Mouse (Mus musculus) heart, embryonic 13.5 days (tissue): ENCODE results near the gene Top1. TPM values are rescaled to one million over a fixed set of nuclear protein-coding genes. Genes with fewer than 3 reads are reported as not detected.

Experiments used
- ATAC-seq: fragments of 200-750 bp; cut with Nextera tagmentation; 2 replicates; pipeline ENCODE4 v1.8.0; 2017; ENCODE audit warnings: moderate TSS enrichment; ENCODE audit not compliant: insufficient number of reproducible peaks, low FRiP score, low TSS enrichment; ENCODE audit errors: extremely low read depth
- H3K27ac ChIP-seq: fragments of 300-500 bp; sonication (generic); replicated peaks from 2 replicates; pipeline ENCODE4 v1.5.1; 2015; ENCODE audit warnings: moderate library complexity, mild to moderate bottlenecking, inconsistent platforms
- H3K27me3 ChIP-seq: fragments of 300-500 bp; sonication (generic); replicated peaks from 2 replicates; pipeline ENCODE4 v1.6.1; 2015; ENCODE audit warnings: mild to moderate bottlenecking, inconsistent platforms
- H3K36me3 ChIP-seq: fragments of 300-500 bp; sonication (generic); 2 replicates; pipeline ENCODE4 v1.6.1; 2015; ENCODE audit warnings: mild to moderate bottlenecking, inconsistent platforms
- H3K4me1 ChIP-seq: fragments of 300-500 bp; sonication (generic); 2 replicates; pipeline ENCODE4 v1.6.1; 2015; ENCODE audit warnings: inconsistent platforms
- H3K4me2 ChIP-seq: fragments of 300-500 bp; sonication (generic); 2 replicates; pipeline ENCODE4 v1.6.1; 2015; ENCODE audit warnings: inconsistent platforms, mild to moderate bottlenecking, moderate library complexity
- H3K4me3 ChIP-seq: fragments of 300-500 bp; sonication (generic); 2 replicates; pipeline ENCODE4 v1.5.1; 2015; ENCODE audit warnings: moderate library complexity, mild to moderate bottlenecking, inconsistent platforms
- H3K9ac ChIP-seq: fragments of 300-500 bp; sonication (generic); 2 replicates; pipeline ENCODE4 v1.6.1; 2015; ENCODE audit warnings: inconsistent platforms, mild to moderate bottlenecking, moderate library complexity
- H3K9me3 ChIP-seq: fragments of 300-500 bp; sonication (generic); 2 replicates; pipeline ENCODE4 v1.6.1; 2016; ENCODE audit warnings: inconsistent platforms
- WGBS: fragments of 180-500 bp; shearing (Covaris S2); methylation state at CpG from one replicate; pipeline ENCODE4 v1.1.7; 2015; ENCODE audit warnings: mixed read lengths; 5-methylcytosine and 5-hydroxymethylcytosine counted together
- polyA plus RNA-seq: library from polyadenylated mRNA; unstranded; fragments of >200 nt; fragmentation: Nextera tagmentation; extraction: Ambion mirVana; gene quantifications from 2 replicates; pipeline ENCODE4 v1.2.1, GENCODE M21; 2015

Top1 gene
- polyA plus RNA-seq: 44.9 and 48.0 TPM in 2 replicates

GRCm38 (mm10) chr2:160645614-160646137 lies at the start of gene Top1:
Gene Top1 (plus strand): TSS chr2:160645888.
- Histone ChIP-seq H3K9me3 (no peaks in the 10 kb centered on the region), H3K36me3 (peaks cover 4% of the 10 kb centered on the region; the same call in 1 of the 2 replicates), H3K4me3 (peak within 1 kb of the TSS; percentile 100), H3K4me2 (peak within 1 kb of the TSS; percentile 76), H3K4me1 (peaks cover 39% of the 10 kb centered on the region), H3K27ac (peak within 1 kb of the TSS; percentile 98), H3K27me3 (no peaks in the 10 kb centered on the region), H3K9ac (peak within 1 kb of the TSS; percentile 100)
- peak; percentile 99 for ATAC-seq
- under 1% methylated on average over 50 of the region's 50 CpGs for WGBS

GRCm38 (mm10) chr2:160597582-160598281 lies 48.0 kb upstream of the Top1 start:
- Histone ChIP-seq H3K36me3 (no peaks in the 10 kb centered on the region), H3K4me1 (no peaks in the 10 kb centered on the region), H3K9ac (no peak overlapping the region), H3K4me3 (no peak overlapping the region), H3K27me3 (peaks cover 7% of the 10 kb centered on the region; the same call in 1 of the 2 replicates), H3K4me2 (no peak overlapping the region; the same call in 1 of the 2 replicates), H3K27ac (no peak overlapping the region), H3K9me3 (no peaks in the 10 kb centered on the region)
- ATAC-seq: no peak; the same call in 1 of the 2 replicates
- WGBS: 33% methylated on average over 12 of the region's 12 CpGs

GRCm38 (mm10) chr2:160601805-160602204 lies 43.9 kb upstream of the Top1 start:
- Histone ChIP-seq H3K4me1 (peaks cover 7% of the 10 kb centered on the region), H3K27ac (no peak overlapping the region), H3K9me3 (no peaks in the 10 kb centered on the region), H3K27me3 (peaks cover 7% of the 10 kb centered on the region; the same call in 1 of the 2 replicates), H3K4me2 (no peak overlapping the region), H3K4me3 (no peak overlapping the region), H3K9ac (no peak overlapping the region), H3K36me3 (no peaks in the 10 kb centered on the region)
- no peak for ATAC-seq
- WGBS: 35% methylated on average over 1 of the region's 1 CpGs

- H3K4me3 ChIP-seq: no peak overlapping the region
- H3K27ac ChIP-seq: peak overlapping the region; percentile 56
- 38% methylated on average over 10 of the region's 10 CpGs for WGBS
- no peak overlapping the region for H3K9ac ChIP-seq
- ATAC-seq: peak; percentile 56
- no peaks in the 10 kb centered on the region for H3K36me3 ChIP-seq
- H3K4me2 ChIP-seq: peak overlapping the region; percentile 36; the same call in 1 of the 2 replicates
- H3K27me3 ChIP-seq: no peaks in the 10 kb centered on the region
- no peaks in the 10 kb centered on the region for H3K9me3 ChIP-seq
- peaks cover 7% of the 10 kb centered on the region for H3K4me1 ChIP-seq
Measured at GRCm38 (mm10) chr2:160603154-160603933, 42.3 kb upstream of the Top1 start.

GRCm38 (mm10) chr2:160610012-160610411 lies 35.7 kb upstream of the Top1 start:
- 54% methylated on average over 2 of the region's 2 CpGs for WGBS
- no peak overlapping the region for H3K4me2 ChIP-seq
- ATAC-seq: no peak

GRCm38 (mm10) chr2:160613186-160613919 lies 32.3 kb upstream of the Top1 start:
- Histone ChIP-seq H3K4me2 (no peak overlapping the region), H3K4me3 (no peak overlapping the region), H3K9me3 (no peaks in the 10 kb centered on the region), H3K9ac (no peak overlapping the region), H3K4me1 (peaks cover 5% of the 10 kb centered on the region), H3K27me3 (no peaks in the 10 kb centered on the region), H3K36me3 (no peaks in the 10 kb centered on the region), H3K27ac (no peak overlapping the region)
- no peak for ATAC-seq
- 77% methylated on average over 5 of the region's 5 CpGs for WGBS

More at GRCm38 (mm10) chr2:160610012-160610411, 35.7 kb upstream of the Top1 start:
- Histone ChIP-seq H3K4me1 (peaks cover 5% of the 10 kb centered on the region), H3K27ac (no peak overlapping the region), H3K4me3 (no peak overlapping the region), H3K9ac (no peak overlapping the region), H3K9me3 (no peaks in the 10 kb centered on the region), H3K36me3 (no peaks in the 10 kb centered on the region), H3K27me3 (no peaks in the 10 kb centered on the region)

GRCm38 (mm10) chr2:160617741-160618140 lies 27.9 kb upstream of the Top1 start:
- WGBS: 78% methylated on average over 6 of the region's 6 CpGs
- Histone ChIP-seq H3K9ac (no peak overlapping the region), H3K4me2 (no peak overlapping the region), H3K27ac (no peak overlapping the region), H3K27me3 (no peaks in the 10 kb centered on the region), H3K4me1 (peaks cover 38% of the 10 kb centered on the region), H3K4me3 (no peak overlapping the region), H3K9me3 (no peaks in the 10 kb centered on the region), H3K36me3 (no peaks in the 10 kb centered on the region)
- no peak for ATAC-seq

GRCm38 (mm10) chr2:160618619-160619220 lies 27.0 kb upstream of the Top1 start:
- ATAC-seq: no peak

GRCm38 (mm10) chr2:160619300-160619699 lies 26.4 kb upstream of the Top1 start:
- peak overlapping the region; percentile 45 for H3K27ac ChIP-seq
- H3K4me2 ChIP-seq: peak overlapping the region; percentile 47; the same call in 1 of the 2 replicates
- WGBS: 70% methylated on average over 5 of the region's 5 CpGs

More at GRCm38 (mm10) chr2:160618619-160619220, 27.0 kb upstream of the Top1 start:
- H3K4me2 ChIP-seq: peak overlapping the region; percentile 47; the same call in 1 of the 2 replicates
- peak overlapping the region; percentile 45 for H3K27ac ChIP-seq
- WGBS: 72% methylated on average over 6 of the region's 6 CpGs
- H3K9me3 ChIP-seq: no peaks in the 10 kb centered on the region
- no peaks in the 10 kb centered on the region for H3K36me3 ChIP-seq
- peaks cover 38% of the 10 kb centered on the region for H3K4me1 ChIP-seq
- H3K27me3 ChIP-seq: no peaks in the 10 kb centered on the region
- no peak overlapping the region for H3K4me3 ChIP-seq
- H3K9ac ChIP-seq: no peak overlapping the region

GRCm38 (mm10) chr2:160619831-160620230 lies 25.9 kb upstream of the Top1 start:
- H3K4me1 ChIP-seq: peaks cover 42% of the 10 kb centered on the region
- peak overlapping the region; percentile 47 for H3K4me2 ChIP-seq
- H3K4me3 ChIP-seq: peak overlapping the region; percentile 16
- H3K9ac ChIP-seq: no peak overlapping the region
- no peaks in the 10 kb centered on the region for H3K36me3 ChIP-seq
- no peaks in the 10 kb centered on the region for H3K9me3 ChIP-seq
- peak; percentile 60 for ATAC-seq
- WGBS: 24% methylated on average over 9 of the region's 9 CpGs
- no peaks in the 10 kb centered on the region for H3K27me3 ChIP-seq
- H3K27ac ChIP-seq: peak overlapping the region; percentile 69

More at GRCm38 (mm10) chr2:160619300-160619699, 26.4 kb upstream of the Top1 start:
- no peak overlapping the region for H3K4me3 ChIP-seq
- H3K36me3 ChIP-seq: no peaks in the 10 kb centered on the region
- peaks cover 42% of the 10 kb centered on the region for H3K4me1 ChIP-seq
- no peaks in the 10 kb centered on the region for H3K9me3 ChIP-seq
- H3K9ac ChIP-seq: no peak overlapping the region
- no peak for ATAC-seq
- no peaks in the 10 kb centered on the region for H3K27me3 ChIP-seq
